ENCODE assay signal across 20 mouse cellular contexts in the genomic region with DNA sequence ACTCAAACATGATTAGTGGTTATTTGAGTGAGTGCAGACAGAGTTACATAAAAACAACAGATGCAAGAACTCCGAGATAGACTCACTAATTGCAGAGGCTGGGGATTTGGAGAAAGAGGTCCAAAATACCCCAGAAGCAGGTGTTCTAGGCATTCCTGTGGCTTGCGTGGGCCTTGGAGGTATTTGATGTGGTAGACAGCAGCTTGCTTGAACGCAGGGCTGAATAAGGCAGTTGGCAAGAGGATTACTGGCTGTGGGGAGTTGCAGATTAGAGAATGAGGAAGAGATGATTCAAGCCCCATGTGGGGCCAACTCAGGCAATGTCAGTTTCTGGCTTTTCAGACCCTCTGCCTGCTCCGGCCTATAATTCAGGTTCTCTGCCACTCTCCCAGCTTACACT. TPM values are rescaled to one million over a fixed set of nuclear protein-coding genes. Genes with fewer than 3 reads are reported as not detected.
DNase-seq lines count a peak whose midpoint lies in the region; ATAC-seq and TF ChIP-seq lines count a peak whose summit lies in the region.
"Had no signal": no experiment of that assay in that cellular context is flagged by ENCODE, and none has a peak within 500 bp of the region (broad histone marks: within the 10 kb centered on the region; RNA-seq: fewer than 3 reads in every experiment).

No protein-coding gene starts in this region.

- no peaks in the 10 kb centered on the region for H3K36me3 ChIP-seq in thymus, adult 2 months (ENCODE audit: control insufficient read depth, insufficient read depth, low read length)
- H3K36me3 ChIP-seq: G1E; heart, embryonic 13.5 days; hindbrain, embryonic 10.5 days; kidney, embryonic 15.5 days; midbrain, embryonic 12.5 days had no signal

- peak; percentile 7 for DNase-seq in gastrocnemius, postnatal 25 days
- no peak for DNase-seq in gastrocnemius, postnatal 10 days
- DNase-seq in CD4-positive helper T cell, adult 2 months (ENCODE audit: low read depth, low spot score) = peak; percentile 38
- peak; percentile 74 for DNase-seq in thymus, adult 2 months
- DNase-seq in frontal cortex, postnatal 14 days (ENCODE audit: low spot score in 2 of 2) = no peak
- no peak for DNase-seq in heart, postnatal 25 days (ENCODE audit: low spot score)
- DNase-seq: gastrocnemius, postnatal 36 days; liver; lung, adult 2 months; lung, postnatal 4 days; right cerebral cortex, postnatal 14 days had no signal

- no peak for TF ChIP-seq POLR2A in thymus, adult 2 months (IDR thresholded peaks at IDR 0.05; ENCODE audit: control insufficient read depth, extremely low read depth, insufficient read depth, low read length, poor library complexity)

- H3K27me3 ChIP-seq in thymus, adult 2 months (ENCODE audit: control insufficient read depth, insufficient read depth, low read length) = no peaks in the 10 kb centered on the region
- H3K27me3 ChIP-seq: forebrain, embryonic 13.5 days; heart, embryonic 13.5 days; kidney, embryonic 15.5 days had no signal

- TF ChIP-seq CTCF in thymus, adult 2 months (IDR thresholded peaks at IDR 0.05; ENCODE audit: borderline replicate concordance, control insufficient read depth, extremely low read depth, insufficient read depth, low read length, poor library complexity) = no peak

- ATAC-seq in common myeloid progenitor, adult 5-6 weeks (replicated peaks; ENCODE audit: low read depth, poor library complexity, severe bottlenecking) = peak; percentile 52; the same call in 1 of the 2 replicates
- no peak for ATAC-seq in frontal cortex, adult (ENCODE audit: low TSS enrichment)
- ATAC-seq: forebrain, embryonic 13.5 days had no signal

- WGBS in thymus, adult 2 months = 6% methylated on average over 4 of the region's 4 CpGs

- peaks cover 6% of the 10 kb centered on the region for H3K4me1 ChIP-seq in thymus, adult 2 months (replicated peaks; ENCODE audit: control insufficient read depth, insufficient read depth, low read length)
- H3K4me1 ChIP-seq: kidney, embryonic 15.5 days had no signal

- intact Hi-C loops in heart, postnatal 25 days (cut with DNase I) = no loop called here

- H3K4me3 ChIP-seq in thymus, adult 2 months (ENCODE audit: control insufficient read depth, insufficient read depth, low read length) = no peak overlapping the region
- H3K4me3 ChIP-seq: forebrain, embryonic 13.5 days; heart, embryonic 13.5 days; hindbrain, embryonic 10.5 days; kidney, embryonic 15.5 days; layer of hippocampus, adult 2 months; midbrain, embryonic 12.5 days had no signal

- H3K27ac ChIP-seq in thymus, adult 2 months (ENCODE audit: control insufficient read depth, insufficient read depth, low read length) = peak overlapping the region; percentile 18; the same call in 1 of the 2 replicates
- H3K27ac ChIP-seq: forebrain, embryonic 13.5 days; heart, embryonic 13.5 days; hindbrain, embryonic 10.5 days; kidney, embryonic 15.5 days; layer of hippocampus, adult 2 months; midbrain, embryonic 12.5 days had no signal

RNA-seq across cellular contexts. Expression of a gene that starts 43.9 kb away (rescaled TPM):
- total RNA-seq in gastrocnemius, postnatal 25 days (2021) = 100 to 1,000 TPM; 393 to 551 TPM
- 100 to 1,000 TPM; 371 to 383 TPM for total RNA-seq in gastrocnemius, postnatal 10 days (2021)
- not detected in 2 replicates for total RNA-seq in common myeloid progenitor, adult 5-6 weeks (2017)
- polyA plus RNA-seq in thymus, adult 2 months (2012; rRNA removed) = 0.06 and 0.75 TPM in 2 replicates
- total RNA-seq in heart, postnatal 25 days (2021) = 100 to 1,000 TPM; 144 to 150 TPM
- polyA plus RNA-seq: G1E had no signal

RNA-seq across cellular contexts. Expression of a gene that starts 47.8 kb away (rescaled TPM):
- total RNA-seq in gastrocnemius, postnatal 25 days (2021) = under 1 TPM; 0.54 to 0.88 TPM
- 1 to 10 TPM; 2.6 to 3.4 TPM for total RNA-seq in gastrocnemius, postnatal 10 days (2021)
- 12.2 and 15.8 TPM in 2 replicates for total RNA-seq in common myeloid progenitor, adult 5-6 weeks (2017)
- 51.3 and 76.0 TPM in 2 replicates for polyA plus RNA-seq in thymus, adult 2 months (2012; rRNA removed)
- total RNA-seq in heart, postnatal 25 days (2021) = 10 to 100 TPM; 17.2 to 18.4 TPM
- polyA plus RNA-seq: G1E had no signal

Comparison
In these comparisons a context has a peak if more than half of its experiments do, and no peak if none do; other contexts are left out.
1. DNase-seq: peak in gastrocnemius, postnatal 25 days (single experiment), CD4-positive helper T cell, adult 2 months (single experiment) and thymus, adult 2 months (single experiment); none in gastrocnemius, postnatal 10 days (single experiment), frontal cortex, postnatal 14 days (0 of 2) and heart, postnatal 25 days (single experiment).
2. RNA of a gene that starts 43.9 kb away (total RNA-seq): 393 to 551 TPM in gastrocnemius, postnatal 25 days, 371 to 383 TPM in gastrocnemius, postnatal 10 days and 144 to 150 TPM in heart, postnatal 25 days; not detected in common myeloid progenitor, adult 5-6 weeks; every median in the first group is over 100 times any median in the second.